Mouse (Mus musculus) heart, embryonic 14.5 days (tissue): ENCODE results near the gene Parp14. TPM values are rescaled to one million over a fixed set of nuclear protein-coding genes. Genes with fewer than 3 reads are reported as not detected.
"Not testable (repeated sequence)": the region's sequence is repeated elsewhere in the genome, so short reads cannot be mapped to it uniquely, and the experiment has no call there.

ENCODE experiments used
- ATAC-seq: fragments of 200-750 bp; cut with Nextera tagmentation; 2 replicates; pipeline ENCODE4 v1.8.0; 2017; ENCODE audit warnings: low read depth, moderate TSS enrichment; ENCODE audit not compliant: insufficient number of reproducible peaks, insufficient read depth, low FRiP score
- H3K27ac ChIP-seq, 2 experiments: fragments of 200-500 bp in 1 of 2; fragments of 300-500 bp in 1 of 2; sonication (generic) in 1 of 2; replicated peaks in 1 of 2; 2 replicates each; pipeline ENCODE4 v1.5.1; 2012 to 2014; ENCODE audit warnings: low read depth in 2 of 2, low read length in 2 of 2, control low read depth in 1 of 2, mild to moderate bottlenecking in 1 of 2, mixed read lengths in 1 of 2; ENCODE audit not compliant: control insufficient read depth in 1 of 2, insufficient read depth in 1 of 2
- H3K27me3 ChIP-seq: fragments of 300-500 bp; sonication (generic); 2 replicates; pipeline ENCODE4 v1.6.1; 2014; ENCODE audit warnings: mild to moderate bottlenecking, low read length, control low read depth; ENCODE audit not compliant: control insufficient read depth, insufficient read depth
- H3K36me3 ChIP-seq: fragments of 300-500 bp; sonication (generic); 2 replicates; pipeline ENCODE4 v1.6.1; 2014; ENCODE audit warnings: mild to moderate bottlenecking, control low read depth, low read length, mixed read lengths; ENCODE audit not compliant: control insufficient read depth, insufficient read depth
- H3K4me1 ChIP-seq, 2 experiments: fragments of 200-500 bp in 1 of 2; fragments of 300-500 bp in 1 of 2; sonication (generic) in 1 of 2; 2 replicates each; pipeline ENCODE4 v1.6.1; 2012 to 2014; ENCODE audit warnings: low read length in 2 of 2, control low read depth in 1 of 2, mixed read lengths in 1 of 2; ENCODE audit not compliant: control insufficient read depth in 2 of 2, insufficient read depth in 2 of 2
- H3K4me2 ChIP-seq: fragments of 300-500 bp; sonication (generic); 2 replicates; pipeline ENCODE4 v1.6.1; 2014; ENCODE audit warnings: mild to moderate bottlenecking, low read length
- H3K4me3 ChIP-seq, 2 experiments: fragments of 200-500 bp in 1 of 2; fragments of 300-500 bp in 1 of 2; sonication (generic) in 1 of 2; 2 replicates each; pipeline ENCODE4 v1.5.1; 2012 to 2014; ENCODE audit warnings: low read length in 2 of 2, mild to moderate bottlenecking in 2 of 2, control low read depth in 1 of 2, low read depth in 1 of 2, moderate library complexity in 1 of 2; ENCODE audit not compliant: control insufficient read depth in 1 of 2, insufficient read depth in 1 of 2
- H3K9ac ChIP-seq: fragments of 300-500 bp; sonication (generic); 2 replicates; pipeline ENCODE4 v1.6.1; 2014; ENCODE audit warnings: mild to moderate bottlenecking, low read length
- H3K9me3 ChIP-seq: fragments of 300-500 bp; sonication (generic); 2 replicates; pipeline ENCODE4 v1.6.1; 2016; ENCODE audit warnings: low read length, control low read depth; ENCODE audit not compliant: control insufficient read depth
- WGBS: fragments of 180-500 bp; shearing (Covaris S2); extraction: QIAGEN DNeasy Blood & Tissue Kit; methylation state at CpG from one replicate; pipeline ENCODE4 v1.1.7; 2014; 5-methylcytosine and 5-hydroxymethylcytosine counted together
- polyA plus RNA-seq: library from polyadenylated mRNA; unstranded; fragments of >200 nt; fragmentation: Nextera tagmentation; extraction: Ambion mirVana; gene quantifications from 2 replicates; pipeline ENCODE4 v1.2.1, GENCODE M21; 2014

Gene Parp14
- polyA plus RNA-seq, 1 experiment from 2014 or later = 1.3 TPM

GRCm38 (mm10) chr16:35905819-35906485 is 34.6 kb upstream of the Parp14 start:
- H3K9me3 ChIP-seq = no peaks in the 10 kb centered on the region
- no peak overlapping the region for H3K27ac ChIP-seq
- no peaks in the 10 kb centered on the region for H3K36me3 ChIP-seq
- 68% methylated on average over 6 of the region's 6 CpGs for WGBS
- H3K4me2 ChIP-seq = no peak overlapping the region
- H3K27me3 ChIP-seq = no peaks in the 10 kb centered on the region
- no peak overlapping the region for H3K4me3 ChIP-seq
- H3K4me1 ChIP-seq = peaks cover 4 to 7% of the 10 kb centered on the region in 2 experiments
- H3K9ac ChIP-seq = no peak overlapping the region
- no peak for ATAC-seq

GRCm38 (mm10) chr16:35905355-35905754 is 34.0 kb upstream of the Parp14 start:
- no peak overlapping the region for H3K4me3 ChIP-seq
- WGBS = 88% methylated on average over 3 of the region's 3 CpGs
- H3K4me2 ChIP-seq = no peak overlapping the region
- no peak overlapping the region for H3K27ac ChIP-seq
- H3K27me3 ChIP-seq = no peaks in the 10 kb centered on the region
- no peaks in the 10 kb centered on the region for H3K36me3 ChIP-seq
- peaks cover 4 to 7% of the 10 kb centered on the region in 2 experiments for H3K4me1 ChIP-seq
- no peak overlapping the region for H3K9ac ChIP-seq
- ATAC-seq = no peak
- no peaks in the 10 kb centered on the region for H3K9me3 ChIP-seq

- Histone ChIP-seq H3K27me3 (no peaks in the 10 kb centered on the region), H3K9me3 (no peaks in the 10 kb centered on the region), H3K4me2 (no peak overlapping the region), H3K4me3 (no peak overlapping the region), H3K4me1 (peaks cover 4 to 7% of the 10 kb centered on the region in 2 experiments), H3K36me3 (no peaks in the 10 kb centered on the region), H3K27ac (no peak overlapping the region), H3K9ac (no peak overlapping the region)
- 71% methylated on average over 4 of the region's 4 CpGs for WGBS
- ATAC-seq = no peak
Observed at GRCm38 (mm10) chr16:35904121-35904736, 32.9 kb upstream of the Parp14 start.

GRCm38 (mm10) chr16:35903014-35903640 is 31.8 kb upstream of the Parp14 start:
- Histone ChIP-seq H3K9me3 (no peaks in the 10 kb centered on the region), H3K27ac (no peak overlapping the region), H3K4me1 (peaks cover 4 to 7% of the 10 kb centered on the region in 2 experiments), H3K4me3 (no peak overlapping the region), H3K36me3 (no peaks in the 10 kb centered on the region), H3K4me2 (no peak overlapping the region), H3K27me3 (no peaks in the 10 kb centered on the region), H3K9ac (no peak overlapping the region)
- no peak for ATAC-seq
- 86% methylated on average over 6 of the region's 6 CpGs for WGBS

GRCm38 (mm10) chr16:35900541-35900940 is 29.2 kb upstream of the Parp14 start:
- H3K27ac ChIP-seq = no peak overlapping the region
- H3K36me3 ChIP-seq = no peaks in the 10 kb centered on the region
- H3K4me1 ChIP-seq = no peaks in the 10 kb centered on the region
- WGBS = 77% methylated on average over 3 of the region's 3 CpGs
- 0 out of 2 replicates have a peak, but pooled peaks cover 4% of the 10 kb centered on the region for H3K9me3 ChIP-seq
- no peak overlapping the region for H3K4me3 ChIP-seq
- no peak overlapping the region for H3K9ac ChIP-seq
- H3K27me3 ChIP-seq = no peaks in the 10 kb centered on the region
- no peak overlapping the region for H3K4me2 ChIP-seq
- ATAC-seq = no peak

GRCm38 (mm10) chr16:35894997-35895396 is 23.7 kb upstream of the Parp14 start:
- no peak overlapping the region for H3K4me2 ChIP-seq
- H3K9ac ChIP-seq = no peak overlapping the region
- no peak overlapping the region for H3K27ac ChIP-seq
- H3K4me1 ChIP-seq = no peaks in the 10 kb centered on the region
- H3K27me3 ChIP-seq = no peaks in the 10 kb centered on the region
- no peak overlapping the region for H3K4me3 ChIP-seq
- no peak for ATAC-seq
- 64% methylated on average over 6 of the region's 6 CpGs for WGBS
- no peaks in the 10 kb centered on the region for H3K36me3 ChIP-seq
- H3K9me3 ChIP-seq = 0 out of 2 replicates have a peak, but pooled peaks cover 4% of the 10 kb centered on the region

GRCm38 (mm10) chr16:35891603-35892002 is 20.3 kb upstream of the Parp14 start:
- not testable (repeated sequence) for H3K27me3 ChIP-seq, H3K9me3 ChIP-seq, ATAC-seq, H3K4me1 ChIP-seq, H3K27ac ChIP-seq, H3K36me3 ChIP-seq, H3K4me2 ChIP-seq, H3K4me3 ChIP-seq, H3K9ac ChIP-seq
- WGBS = 31% methylated on average over 5 of the region's 5 CpGs
